Mouse (Mus musculus): ENCODE results near the gene Ttll1.
A peak's percentile ranks its signal among the peaks of the same experiment; 100 is the strongest.

- TF ChIP-seq CTCF (IDR thresholded peaks at IDR 0.05; ENCODE audit: low read depth, low read length) (0 out of 2 replicates have a peak, but pooled peaks have one; percentile 18), GATA1 (IDR thresholded peaks at IDR 0.05; ENCODE audit: borderline replicate concordance, low read length) (no peak), TAL1 (conservative IDR thresholded peaks at IDR 0.05; ENCODE audit: low read depth, low read length) (no peak)
These were observed 21.3 kb upstream of the Ttll1 start for GRCm38 (mm10) chr15:83531961-83532469.
